Mouse (Mus musculus): ENCODE measurements around the gene Zc2hc1b.

GRCm38 (mm10) chr10:13135751-13136150, 42.1 kb downstream of the Zc2hc1b start:
- TF ChIP-seq POLR2A (IDR thresholded peaks at IDR 0.05; ENCODE audit: borderline replicate concordance, insufficient read depth, low read length) (no peak), CTCF (IDR thresholded peaks at IDR 0.05; ENCODE audit: borderline replicate concordance, insufficient read depth, low read depth, low read length) (no peak)
